Mouse (Mus musculus) hindbrain, embryonic 14.5 days (tissue): ENCODE measurements around the gene Pbp2. TPM values are rescaled to one million over a fixed set of nuclear protein-coding genes. Genes with fewer than 3 reads are reported as not detected.

Source experiments
- ATAC-seq: fragments of 200-750 bp; cut with Nextera tagmentation; 2 replicates; pipeline ENCODE4 v1.8.0; 2017; ENCODE audit warnings: moderate number of reproducible peaks, mild to moderate bottlenecking, moderate TSS enrichment, moderate library complexity; ENCODE audit not compliant: low FRiP score
- DNase-seq: peaks from one replicate; pipeline ENCODE4 v3.0.0-alpha.2; 2015; ENCODE audit warnings: low spot score
- H3K27ac ChIP-seq: fragments of 300-500 bp; sonication (generic); 2 replicates; pipeline ENCODE4 v1.5.1; 2014; ENCODE audit warnings: mild to moderate bottlenecking, moderate library complexity
- H3K27me3 ChIP-seq: fragments of 300-500 bp; sonication (generic); 2 replicates; pipeline ENCODE4 v1.6.1; 2014; ENCODE audit warnings: mild to moderate bottlenecking, low read length, mixed read lengths; ENCODE audit not compliant: control insufficient read depth, insufficient read depth
- H3K36me3 ChIP-seq: fragments of 300-500 bp; sonication (generic); replicated peaks from 2 replicates; pipeline ENCODE4 v1.6.1; 2014; ENCODE audit not compliant: control insufficient read depth, insufficient read depth
- H3K4me1 ChIP-seq: fragments of 300-500 bp; sonication (generic); replicated peaks from 2 replicates; pipeline ENCODE4 v1.6.1; 2014; ENCODE audit warnings: antibody characterized with exemption, low read length, mixed read lengths; ENCODE audit not compliant: control insufficient read depth, insufficient read depth
- H3K4me2 ChIP-seq: fragments of 300-500 bp; sonication (generic); replicated peaks from 2 replicates; pipeline ENCODE4 v1.6.1; 2014; ENCODE audit warnings: mild to moderate bottlenecking, moderate library complexity
- H3K4me3 ChIP-seq: fragments of 300-500 bp; sonication (generic); replicated peaks from 2 replicates; pipeline ENCODE4 v1.5.1; 2014; ENCODE audit warnings: mild to moderate bottlenecking, low read length
- H3K9ac ChIP-seq: fragments of 300-500 bp; sonication (generic); 2 replicates; pipeline ENCODE4 v1.6.1; 2014
- H3K9me3 ChIP-seq: fragments of 300-500 bp; sonication (generic); 2 replicates; pipeline ENCODE4 v1.6.1; 2016; ENCODE audit warnings: low read length; ENCODE audit not compliant: control insufficient read depth
- WGBS: fragments of 180-500 bp; shearing (Covaris S2); extraction: QIAGEN DNeasy Blood & Tissue Kit; methylation state at CpG from one replicate; pipeline ENCODE4 v1.1.7; 2014; 5-methylcytosine and 5-hydroxymethylcytosine counted together
- polyA plus RNA-seq: library from polyadenylated mRNA; unstranded; fragments of >200 nt; fragmentation: Nextera tagmentation; extraction: Ambion mirVana; gene quantifications from 2 replicates; pipeline ENCODE4 v1.2.1, GENCODE M21; 2014

Pbp2 gene
- polyA plus RNA-seq, 1 experiment from 2014 or later: 0.31 TPM

- H3K4me3 ChIP-seq: no peak overlapping the region
- no peak for ATAC-seq
- no peak for DNase-seq
- H3K4me2 ChIP-seq: no peak overlapping the region
- H3K36me3 ChIP-seq: no peaks in the 10 kb centered on the region
- no peak overlapping the region for H3K27ac ChIP-seq
- H3K4me1 ChIP-seq: 0 out of 2 replicates have a peak, but pooled peaks cover 3% of the 10 kb centered on the region
- H3K9me3 ChIP-seq: 0 out of 2 replicates have a peak, but pooled peaks cover 3% of the 10 kb centered on the region
- no peaks in the 10 kb centered on the region for H3K27me3 ChIP-seq
- H3K9ac ChIP-seq: no peak overlapping the region
Observed at GRCm38 (mm10) chr6:135268392-135268791, 41.8 kb downstream of the Pbp2 start.

GRCm38 (mm10) chr6:135267221-135267620, 43.0 kb downstream of the Pbp2 start:
- H3K4me2 ChIP-seq: no peak overlapping the region
- no peak for DNase-seq
- H3K27me3 ChIP-seq: no peaks in the 10 kb centered on the region
- H3K27ac ChIP-seq: no peak overlapping the region
- 0 out of 2 replicates have a peak, but pooled peaks cover 3% of the 10 kb centered on the region for H3K9me3 ChIP-seq
- 0 out of 2 replicates have a peak, but pooled peaks cover 3% of the 10 kb centered on the region for H3K4me1 ChIP-seq
- no peak overlapping the region for H3K4me3 ChIP-seq
- H3K9ac ChIP-seq: no peak overlapping the region
- no peak for ATAC-seq
- WGBS: 86% methylated on average over 3 of the region's 3 CpGs
- H3K36me3 ChIP-seq: no peaks in the 10 kb centered on the region

GRCm38 (mm10) chr6:135266056-135266455, 44.1 kb downstream of the Pbp2 start:
- H3K27me3 ChIP-seq: no peaks in the 10 kb centered on the region
- H3K9ac ChIP-seq: no peak overlapping the region
- H3K9me3 ChIP-seq: 0 out of 2 replicates have a peak, but pooled peaks cover 3% of the 10 kb centered on the region
- 0 out of 2 replicates have a peak, but pooled peaks cover 3% of the 10 kb centered on the region for H3K4me1 ChIP-seq
- 100% methylated on average over 1 of the region's 1 CpGs for WGBS
- DNase-seq (no peak), ATAC-seq (no peak)
- no peak overlapping the region for H3K27ac ChIP-seq
- no peaks in the 10 kb centered on the region for H3K36me3 ChIP-seq
- no peak overlapping the region for H3K4me3 ChIP-seq
- H3K4me2 ChIP-seq: no peak overlapping the region

- no peak for ATAC-seq
- no peaks in the 10 kb centered on the region for H3K4me1 ChIP-seq
- no peaks in the 10 kb centered on the region for H3K27me3 ChIP-seq
- H3K27ac ChIP-seq: no peak overlapping the region
- no peak for DNase-seq
- H3K36me3 ChIP-seq: no peaks in the 10 kb centered on the region
- 96% methylated on average over 6 of the region's 6 CpGs for WGBS
- H3K4me3 ChIP-seq: no peak overlapping the region
- H3K9ac ChIP-seq: no peak overlapping the region
- H3K9me3 ChIP-seq: 0 out of 2 replicates have a peak, but pooled peaks cover 3% of the 10 kb centered on the region
- H3K4me2 ChIP-seq: no peak overlapping the region
Observed at GRCm38 (mm10) chr6:135264136-135264535, 46.1 kb downstream of the Pbp2 start.

- H3K4me3 ChIP-seq: no peak overlapping the region
- ATAC-seq: no peak
- H3K27ac ChIP-seq: no peak overlapping the region
- H3K9ac ChIP-seq: no peak overlapping the region
- H3K27me3 ChIP-seq: no peaks in the 10 kb centered on the region
- no peak for DNase-seq
- 77% methylated on average over 2 of the region's 2 CpGs for WGBS
- no peaks in the 10 kb centered on the region for H3K36me3 ChIP-seq
- H3K9me3 ChIP-seq: 0 out of 2 replicates have a peak, but pooled peaks cover 3% of the 10 kb centered on the region
- H3K4me2 ChIP-seq: no peak overlapping the region
- H3K4me1 ChIP-seq: no peaks in the 10 kb centered on the region
Observed at GRCm38 (mm10) chr6:135262565-135262964, 47.6 kb downstream of the Pbp2 start.

GRCm38 (mm10) chr6:135261124-135261523, 49.1 kb downstream of the Pbp2 start:
- H3K9ac ChIP-seq: no peak overlapping the region
- no peak for ATAC-seq
- DNase-seq: no peak
- no peak overlapping the region for H3K27ac ChIP-seq
- 0 out of 2 replicates have a peak, but pooled peaks cover 3% of the 10 kb centered on the region for H3K9me3 ChIP-seq
- 91% methylated on average over 9 of the region's 9 CpGs for WGBS
- no peaks in the 10 kb centered on the region for H3K27me3 ChIP-seq
- H3K4me1 ChIP-seq: no peaks in the 10 kb centered on the region
- H3K4me2 ChIP-seq: no peak overlapping the region
- H3K4me3 ChIP-seq: no peak overlapping the region
- no peaks in the 10 kb centered on the region for H3K36me3 ChIP-seq

- no peaks in the 10 kb centered on the region for H3K36me3 ChIP-seq
- 0 out of 2 replicates have a peak, but pooled peaks cover 3% of the 10 kb centered on the region for H3K9me3 ChIP-seq
- WGBS: 92% methylated on average over 6 of the region's 6 CpGs
- ATAC-seq: no peak
- no peak for DNase-seq
- no peak overlapping the region for H3K27ac ChIP-seq
- H3K4me1 ChIP-seq: no peaks in the 10 kb centered on the region
- H3K4me2 ChIP-seq: no peak overlapping the region
- H3K4me3 ChIP-seq: no peak overlapping the region
- H3K9ac ChIP-seq: no peak overlapping the region
- H3K27me3 ChIP-seq: no peaks in the 10 kb centered on the region
Observed at GRCm38 (mm10) chr6:135260435-135260834, 49.8 kb downstream of the Pbp2 start.

Other genes with a start within 250 kb of the Pbp2 start
- 0.09 and 0.56 TPM in 2 replicates for gene Gprc5a, start 244.8 kb downstream of the Pbp2 start, polyA plus RNA-seq
- gene Gprc5d, start 192.1 kb downstream of the Pbp2 start, polyA plus RNA-seq: not detected in 2 replicates
- gene Fam234b, start 112.4 kb downstream of the Pbp2 start, polyA plus RNA-seq: 117 and 126 TPM in 2 replicates
- gene Hebp1, start 112.4 kb downstream of the Pbp2 start, polyA plus RNA-seq: 3.1 and 3.3 TPM in 2 replicates
- 0.15 and 0.31 TPM in 2 replicates for gene Gsg1, start 56.1 kb downstream of the Pbp2 start, polyA plus RNA-seq
- gene Emp1, start 52.1 kb upstream of the Pbp2 start, polyA plus RNA-seq: 4.9 and 5.3 TPM in 2 replicates